Mouse (Mus musculus) cerebellum, postnatal 4 days (tissue): ENCODE measurements around the gene Nfkb1.

Source experiments
- DNase-seq, 2 experiments: peaks; one replicate each; pipeline ENCODE4 v3.0.0; 2022; ENCODE audit warnings: low spot score in 2 of 2, mixed read lengths in 1 of 2

The Nfkb1 gene

GRCm38 (mm10) chr3:135631096-135631457 lies 60.3 kb downstream of the Nfkb1 start:
- DNase-seq, result peak in 1 of 2 experiments; percentile 22

GRCm38 (mm10) chr3:135630430-135631095 lies 60.8 kb downstream of the Nfkb1 start:
- no peak for DNase-seq

- no peak for DNase-seq
Observed at GRCm38 (mm10) chr3:135629830-135630355, 61.5 kb downstream of the Nfkb1 start.

- no peak for DNase-seq
Observed at GRCm38 (mm10) chr3:135628706-135629169, 62.6 kb downstream of the Nfkb1 start.

- no peak for DNase-seq
Observed at GRCm38 (mm10) chr3:135628000-135628705, 63.2 kb downstream of the Nfkb1 start.

- DNase-seq, result no peak
Observed at GRCm38 (mm10) chr3:135625290-135625689, 66.1 kb downstream of the Nfkb1 start.

GRCm38 (mm10) chr3:135616730-135617129 lies 74.6 kb downstream of the Nfkb1 start:
- DNase-seq, result no peak

- DNase-seq, result no peak
Observed at GRCm38 (mm10) chr3:135614376-135614775, 77.0 kb downstream of the Nfkb1 start.

GRCm38 (mm10) chr3:135610221-135610620 lies 81.1 kb downstream of the Nfkb1 start:
- no peak for DNase-seq

- no peak for DNase-seq
Observed at GRCm38 (mm10) chr3:135607660-135608473, 83.5 kb downstream of the Nfkb1 start.

GRCm38 (mm10) chr3:135607021-135607420 lies 84.3 kb downstream of the Nfkb1 start:
- no peak for DNase-seq

- DNase-seq, result no peak
Observed at GRCm38 (mm10) chr3:135606592-135606991, 84.8 kb downstream of the Nfkb1 start.

- no peak for DNase-seq
Observed at GRCm38 (mm10) chr3:135605474-135605873, 85.9 kb downstream of the Nfkb1 start.

GRCm38 (mm10) chr3:135604626-135605417 lies 86.5 kb downstream of the Nfkb1 start:
- no peak for DNase-seq

GRCm38 (mm10) chr3:135602731-135603130 lies 88.6 kb downstream of the Nfkb1 start:
- no peak for DNase-seq

- no peak for DNase-seq
Observed at GRCm38 (mm10) chr3:135598355-135598754, 93.0 kb downstream of the Nfkb1 start.

- no peak for DNase-seq
Observed at GRCm38 (mm10) chr3:135597014-135597413, 94.3 kb downstream of the Nfkb1 start.

GRCm38 (mm10) chr3:135594238-135594917 lies 97.0 kb downstream of the Nfkb1 start:
- DNase-seq, result no peak

GRCm38 (mm10) chr3:135592011-135592410 lies 99.3 kb downstream of the Nfkb1 start:
- DNase-seq, result no peak

- DNase-seq, result no peak
Observed at GRCm38 (mm10) chr3:135591376-135591775, 100.0 kb downstream of the Nfkb1 start.

GRCm38 (mm10) chr3:135590471-135590870 lies 100.9 kb downstream of the Nfkb1 start:
- no peak for DNase-seq
